Mouse (Mus musculus): ENCODE results near the gene Akap6. TPM values are rescaled to one million over a fixed set of nuclear protein-coding genes. Genes with fewer than 3 reads are reported as not detected.
A peak's percentile ranks its signal among the peaks of the same experiment; 100 is the strongest.

Akap6 gene
- total and polyA plus RNA-seq, 2 experiments from 2014 or later = 21.3 to 77.3 TPM

DNA sequence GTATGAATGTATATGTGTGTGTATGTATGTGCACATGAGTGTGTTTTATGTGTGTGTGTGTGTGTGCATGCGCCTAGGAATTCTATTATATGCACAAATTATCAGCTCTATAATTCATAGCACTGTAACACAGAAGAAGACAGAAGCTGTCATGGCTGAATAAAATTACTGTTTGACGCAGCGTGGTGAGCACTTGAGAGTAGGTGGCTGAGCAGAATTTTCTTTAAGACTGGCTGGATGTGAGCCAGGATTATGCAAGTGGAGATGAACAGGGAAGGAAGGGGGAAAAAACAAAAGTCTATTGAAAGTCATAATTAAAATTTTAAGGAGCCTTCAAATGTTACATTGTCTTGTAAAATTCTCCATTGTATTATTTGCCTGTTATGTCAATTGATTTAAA, 74.7 kb downstream of the Akap6 start:
- 27% methylated on average over 3 of the region's 3 CpGs for WGBS
- TF ChIP-seq CTCF (IDR thresholded peaks at IDR 0.05; ENCODE audit: low read depth) = no peak
- Histone ChIP-seq H3K9me3 (ENCODE audit: low read length) (no peaks in the 10 kb centered on the region), H3K4me1 (ENCODE audit: insufficient read depth, low read length) (peaks cover 15% of the 10 kb centered on the region; the same call in 1 of the 2 replicates), H3K27me3 (ENCODE audit: insufficient read depth, low read length) (no peaks in the 10 kb centered on the region), H3K9ac (replicated peaks; ENCODE audit: low read length) (0 out of 2 replicates have a peak overlapping the region, but pooled peaks have one; percentile 24), H3K4me3 (ENCODE audit: low read length) (no peak overlapping the region), H3K4me2 (ENCODE audit: low read depth, low read length) (peak overlapping the region; percentile 41), H3K36me3 (ENCODE audit: insufficient read depth, low read length) (no peaks in the 10 kb centered on the region), H3K27ac (peak overlapping the region; percentile 79; the same call in 1 of the 2 replicates)
- ATAC-seq (peak; percentile 33; the same call in 1 of the 2 replicates), DNase-seq (ENCODE audit: low spot score) (peak; percentile 77)

DNA sequence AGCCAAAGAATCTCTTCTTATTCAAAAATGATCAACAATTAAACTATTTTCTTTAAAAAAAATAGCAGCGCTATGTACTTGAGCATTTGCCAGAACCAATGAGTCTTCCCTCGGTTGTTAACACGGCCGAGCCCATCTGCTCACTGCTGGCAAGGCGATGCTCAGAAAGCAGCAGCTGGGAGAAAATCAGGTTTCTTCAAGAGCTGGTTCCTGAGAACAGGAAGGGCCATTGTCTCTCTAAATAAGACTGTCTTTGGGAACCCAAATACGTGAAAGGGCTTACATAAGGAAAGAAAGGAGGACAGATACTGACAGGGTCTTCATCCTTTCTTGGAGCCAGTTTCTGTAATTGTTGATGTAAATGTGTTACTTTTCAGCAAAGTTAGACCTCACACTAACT, 75.2 kb downstream of the Akap6 start:
- H3K9ac ChIP-seq (replicated peaks; ENCODE audit: low read length) = no peak overlapping the region
- peak overlapping the region; percentile 41 for H3K4me2 ChIP-seq (ENCODE audit: low read depth, low read length)
- peak; percentile 89 for DNase-seq (ENCODE audit: low spot score)
- 8% methylated on average over 6 of the region's 6 CpGs for WGBS
- H3K27ac ChIP-seq = peak overlapping the region; percentile 72
- H3K9me3 ChIP-seq (ENCODE audit: low read length) = no peaks in the 10 kb centered on the region
- no peak for TF ChIP-seq CTCF (IDR thresholded peaks at IDR 0.05; ENCODE audit: low read depth)
- no peaks in the 10 kb centered on the region for H3K27me3 ChIP-seq (ENCODE audit: insufficient read depth, low read length)
- ATAC-seq = peak; percentile 81
- peaks cover 15% of the 10 kb centered on the region; the same call in 1 of the 2 replicates for H3K4me1 ChIP-seq (ENCODE audit: insufficient read depth, low read length)
- H3K36me3 ChIP-seq (ENCODE audit: insufficient read depth, low read length) = no peaks in the 10 kb centered on the region
- 0 out of 2 replicates have a peak overlapping the region, but pooled peaks have one; percentile 3 for H3K4me3 ChIP-seq (ENCODE audit: low read length)

DNA sequence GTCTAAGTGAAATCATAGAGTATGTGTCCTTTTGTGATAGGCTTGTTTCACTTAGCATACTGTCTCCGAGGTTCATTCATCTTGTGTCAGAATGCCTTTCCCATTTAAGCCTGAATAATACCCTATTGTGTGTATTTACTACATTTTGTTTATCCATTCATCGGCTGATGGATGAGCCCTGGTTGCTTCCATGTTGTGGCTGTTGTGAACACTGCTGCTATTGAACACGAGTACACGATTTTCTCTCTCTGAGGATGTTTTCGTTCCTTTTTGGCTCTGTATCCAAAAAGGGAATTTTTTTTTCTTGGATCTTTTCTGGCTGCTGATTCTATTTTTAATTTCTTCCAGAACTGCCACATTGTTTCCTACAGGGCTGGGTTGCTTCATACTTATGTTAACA, 81.0 kb downstream of the Akap6 start:
- ATAC-seq = 0 out of 2 replicates have a peak, but pooled peaks have one; percentile 25
- H3K4me3 ChIP-seq (ENCODE audit: low read length) = no peak overlapping the region
- H3K27me3 ChIP-seq (ENCODE audit: insufficient read depth, low read length) = no peaks in the 10 kb centered on the region
- peak overlapping the region; percentile 7; the same call in 1 of the 2 replicates for H3K4me2 ChIP-seq (ENCODE audit: low read depth, low read length)
- no peaks in the 10 kb centered on the region for H3K36me3 ChIP-seq (ENCODE audit: insufficient read depth, low read length)
- DNase-seq (ENCODE audit: low spot score) = peak; percentile 46
- peaks cover 7% of the 10 kb centered on the region; the same call in 1 of the 2 replicates for H3K4me1 ChIP-seq (ENCODE audit: insufficient read depth, low read length)
- H3K27ac ChIP-seq = peak overlapping the region; percentile 26; the same call in 1 of the 2 replicates
- TF ChIP-seq CTCF (IDR thresholded peaks at IDR 0.05; ENCODE audit: low read depth) = no peak
- no peaks in the 10 kb centered on the region for H3K9me3 ChIP-seq (ENCODE audit: low read length)
- no peak overlapping the region for H3K9ac ChIP-seq (replicated peaks; ENCODE audit: low read length)
- WGBS = 12% methylated on average over 5 of the region's 5 CpGs

DNA sequence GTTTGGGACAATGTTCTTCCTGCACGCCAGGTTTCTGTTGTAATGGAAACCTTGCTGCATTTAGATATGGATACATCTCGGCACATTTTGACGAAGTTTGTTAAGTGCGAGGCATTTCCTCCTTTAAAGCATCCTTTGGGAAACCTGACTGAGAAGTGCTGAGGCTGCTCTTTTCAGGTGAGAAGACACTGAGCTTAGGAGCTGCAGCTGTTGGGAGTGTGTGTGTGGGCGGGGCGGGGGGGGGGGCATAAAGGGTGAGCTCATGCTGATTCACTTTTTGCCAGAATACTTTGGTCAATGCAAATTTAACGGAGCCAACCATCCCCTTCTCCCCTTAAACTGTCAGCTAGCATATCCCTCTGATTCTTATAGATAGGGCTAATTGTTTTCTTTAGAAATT, 81.9 kb downstream of the Akap6 start:
- Histone ChIP-seq H3K9me3 (ENCODE audit: low read length) (no peaks in the 10 kb centered on the region), H3K4me1 (ENCODE audit: insufficient read depth, low read length) (peaks cover 7% of the 10 kb centered on the region; the same call in 1 of the 2 replicates), H3K4me3 (ENCODE audit: low read length) (no peak overlapping the region), H3K36me3 (ENCODE audit: insufficient read depth, low read length) (no peaks in the 10 kb centered on the region), H3K9ac (replicated peaks; ENCODE audit: low read length) (no peak overlapping the region), H3K27ac (no peak overlapping the region), H3K27me3 (ENCODE audit: insufficient read depth, low read length) (no peaks in the 10 kb centered on the region), H3K4me2 (ENCODE audit: low read depth, low read length) (no peak overlapping the region)
- ATAC-seq (no peak), DNase-seq (ENCODE audit: low spot score) (no peak)
- TF ChIP-seq CTCF (IDR thresholded peaks at IDR 0.05; ENCODE audit: low read depth) = no peak
- WGBS = 61% methylated on average over 7 of the region's 7 CpGs

DNA sequence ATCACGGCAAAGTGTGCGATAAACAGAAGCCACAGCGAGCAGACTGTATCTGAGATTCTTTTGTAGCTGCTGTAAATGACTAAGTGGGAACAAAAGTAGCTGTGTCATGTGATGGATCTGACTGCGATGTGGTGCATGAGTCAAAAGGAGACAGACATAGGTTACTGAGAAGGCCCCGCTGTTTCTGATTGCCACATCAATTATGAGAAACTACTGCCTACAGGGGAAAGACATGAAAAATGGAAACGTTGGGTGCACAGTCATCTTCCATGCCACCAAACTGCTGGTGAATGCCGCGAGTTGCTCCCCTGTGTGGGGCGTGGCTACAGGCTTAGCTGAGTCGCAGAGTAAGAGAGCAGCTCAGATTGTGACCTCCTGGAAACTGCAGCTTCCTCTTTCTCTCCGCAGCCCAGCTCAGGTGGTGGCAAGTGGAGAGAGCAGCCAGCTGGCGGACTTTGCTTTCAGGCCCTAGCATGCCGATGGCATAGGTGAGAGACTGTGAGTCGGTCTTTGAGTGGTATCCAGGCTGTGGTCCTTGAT, 83.8 kb downstream of the Akap6 start:
- Histone ChIP-seq H3K4me3 (ENCODE audit: low read length) (peak overlapping the region; percentile 15), H3K36me3 (ENCODE audit: insufficient read depth, low read length) (no peaks in the 10 kb centered on the region), H3K9me3 (ENCODE audit: low read length) (no peaks in the 10 kb centered on the region), H3K9ac (replicated peaks; ENCODE audit: low read length) (0 out of 2 replicates have a peak overlapping the region, but pooled peaks have one; percentile 28), H3K27ac (peak overlapping the region; percentile 68; the same call in 1 of the 2 replicates), H3K4me2 (ENCODE audit: low read depth, low read length) (peak overlapping the region; percentile 51), H3K27me3 (ENCODE audit: insufficient read depth, low read length) (no peaks in the 10 kb centered on the region), H3K4me1 (ENCODE audit: insufficient read depth, low read length) (peaks cover 13% of the 10 kb centered on the region; the same call in 1 of the 2 replicates)
- peak; percentile 71 for DNase-seq (ENCODE audit: low spot score)
- WGBS = 6% methylated on average over 14 of the region's 14 CpGs
- no peak for TF ChIP-seq CTCF (IDR thresholded peaks at IDR 0.05; ENCODE audit: low read depth)
- peak; percentile 79 for ATAC-seq

DNA sequence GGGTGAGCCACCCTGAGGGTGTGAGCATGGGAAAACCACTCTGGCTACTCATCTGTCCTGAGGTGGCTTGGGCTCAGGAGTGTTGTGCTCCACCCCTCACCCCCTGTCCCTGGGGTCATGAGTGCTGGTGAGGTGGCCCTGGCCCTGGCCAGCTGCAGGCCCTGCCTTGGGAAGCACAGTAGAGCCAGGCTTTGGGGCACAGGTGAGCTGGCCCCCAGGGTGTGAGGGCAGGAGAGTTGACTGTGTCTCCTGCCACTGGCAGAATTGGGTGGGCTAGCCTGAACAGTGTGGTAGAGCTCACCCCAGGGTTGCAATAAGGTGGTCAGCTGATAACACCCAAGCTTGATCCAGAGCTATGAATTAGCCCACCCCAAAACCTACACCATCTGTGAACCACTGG, 86.0 kb downstream of the Akap6 start:
- no peak overlapping the region for H3K27ac ChIP-seq
- 0 out of 2 replicates have a peak, but pooled peaks have one; percentile 34 for ATAC-seq
- H3K36me3 ChIP-seq (ENCODE audit: insufficient read depth, low read length) = no peaks in the 10 kb centered on the region
- no peak for DNase-seq (ENCODE audit: low spot score)
- no peaks in the 10 kb centered on the region for H3K9me3 ChIP-seq (ENCODE audit: low read length)
- H3K27me3 ChIP-seq (ENCODE audit: insufficient read depth, low read length) = no peaks in the 10 kb centered on the region
- no peak overlapping the region for H3K4me3 ChIP-seq (ENCODE audit: low read length)
- H3K4me1 ChIP-seq (ENCODE audit: insufficient read depth, low read length) = peaks cover 23% of the 10 kb centered on the region
- no peak for TF ChIP-seq CTCF (IDR thresholded peaks at IDR 0.05; ENCODE audit: low read depth)
- no peak overlapping the region for H3K9ac ChIP-seq (replicated peaks; ENCODE audit: low read length)
- H3K4me2 ChIP-seq (ENCODE audit: low read depth, low read length) = no peak overlapping the region

DNA sequence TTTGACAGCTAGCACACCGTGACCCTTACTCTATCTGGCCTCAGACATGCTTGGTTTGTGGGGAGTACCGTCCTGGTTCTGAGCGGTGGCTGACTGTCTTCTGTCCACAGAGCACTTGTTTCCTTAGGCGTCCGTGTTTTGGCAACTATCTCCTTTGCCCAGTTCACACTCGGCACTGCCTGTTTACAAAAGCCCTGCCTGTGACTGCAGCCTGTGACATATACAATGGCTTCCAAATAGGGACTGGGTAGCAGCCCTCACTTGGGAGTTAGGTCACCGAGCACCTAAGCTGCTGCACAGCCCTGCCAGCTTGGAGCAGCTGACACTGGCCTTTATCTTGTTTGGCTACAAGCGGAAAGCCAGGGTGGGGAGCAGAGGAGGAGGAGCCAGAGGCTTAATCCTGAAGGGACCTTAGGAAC, 91.2 kb downstream of the Akap6 start:
- H3K36me3 ChIP-seq (ENCODE audit: insufficient read depth, low read length) = no peaks in the 10 kb centered on the region
- peak overlapping the region; percentile 52 for H3K27ac ChIP-seq
- no peaks in the 10 kb centered on the region for H3K27me3 ChIP-seq (ENCODE audit: insufficient read depth, low read length)
- H3K4me1 ChIP-seq (ENCODE audit: insufficient read depth, low read length) = peaks cover 25% of the 10 kb centered on the region; the same call in 1 of the 2 replicates
- no peak overlapping the region for H3K4me3 ChIP-seq (ENCODE audit: low read length)
- no peak for TF ChIP-seq CTCF (IDR thresholded peaks at IDR 0.05; ENCODE audit: low read depth)
- DNase-seq (ENCODE audit: low spot score) (peak; percentile 69), ATAC-seq (peak; percentile 89)
- peak overlapping the region; percentile 32 for H3K4me2 ChIP-seq (ENCODE audit: low read depth, low read length)
- no peak overlapping the region for H3K9ac ChIP-seq (replicated peaks; ENCODE audit: low read length)
- no peaks in the 10 kb centered on the region for H3K9me3 ChIP-seq (ENCODE audit: low read length)
- 12% methylated on average over 8 of the region's 8 CpGs for WGBS
